Mouse (Mus musculus) hematopoietic multipotent progenitor cell, adult 10-12 weeks (in vitro differentiated cells): ENCODE data around the gene Gm10959. TPM values are rescaled to one million over a fixed set of nuclear protein-coding genes. Genes with fewer than 3 reads are reported as not detected.

Experiments
- polyA plus RNA-seq: library from polyadenylated mRNA; stranded (reverse); fragments of >175 nt; gene quantifications from 2 replicates; pipeline ENCODE4 v1.2.3, GENCODE M21; 2012; ENCODE audit warnings: low replicate concordance

The Gm10959 gene
- not detected in 2 replicates for polyA plus RNA-seq

DNA sequence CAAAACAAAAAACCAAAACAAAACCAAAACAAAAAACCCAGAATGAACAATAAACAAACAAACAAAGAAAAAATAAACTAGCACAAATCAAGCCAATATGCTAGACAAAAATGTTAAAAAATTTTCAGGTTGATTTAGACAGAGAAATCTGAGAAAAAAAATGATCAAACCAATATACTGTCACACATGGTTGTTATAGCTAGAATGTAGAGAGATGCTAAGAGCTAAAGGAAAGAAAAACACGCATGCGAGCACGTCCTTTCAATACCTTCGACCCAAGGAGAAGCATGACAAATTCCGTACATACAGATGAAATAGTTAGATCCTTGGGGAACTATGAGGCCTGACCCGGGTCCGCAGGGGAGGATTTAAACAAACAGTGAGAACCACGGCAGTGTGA is at the start of gene Gm10959:
Gene Gm10959, minus strand, starts transcription at position 101 of the 400 bp plus-strand sequence.

DNA sequence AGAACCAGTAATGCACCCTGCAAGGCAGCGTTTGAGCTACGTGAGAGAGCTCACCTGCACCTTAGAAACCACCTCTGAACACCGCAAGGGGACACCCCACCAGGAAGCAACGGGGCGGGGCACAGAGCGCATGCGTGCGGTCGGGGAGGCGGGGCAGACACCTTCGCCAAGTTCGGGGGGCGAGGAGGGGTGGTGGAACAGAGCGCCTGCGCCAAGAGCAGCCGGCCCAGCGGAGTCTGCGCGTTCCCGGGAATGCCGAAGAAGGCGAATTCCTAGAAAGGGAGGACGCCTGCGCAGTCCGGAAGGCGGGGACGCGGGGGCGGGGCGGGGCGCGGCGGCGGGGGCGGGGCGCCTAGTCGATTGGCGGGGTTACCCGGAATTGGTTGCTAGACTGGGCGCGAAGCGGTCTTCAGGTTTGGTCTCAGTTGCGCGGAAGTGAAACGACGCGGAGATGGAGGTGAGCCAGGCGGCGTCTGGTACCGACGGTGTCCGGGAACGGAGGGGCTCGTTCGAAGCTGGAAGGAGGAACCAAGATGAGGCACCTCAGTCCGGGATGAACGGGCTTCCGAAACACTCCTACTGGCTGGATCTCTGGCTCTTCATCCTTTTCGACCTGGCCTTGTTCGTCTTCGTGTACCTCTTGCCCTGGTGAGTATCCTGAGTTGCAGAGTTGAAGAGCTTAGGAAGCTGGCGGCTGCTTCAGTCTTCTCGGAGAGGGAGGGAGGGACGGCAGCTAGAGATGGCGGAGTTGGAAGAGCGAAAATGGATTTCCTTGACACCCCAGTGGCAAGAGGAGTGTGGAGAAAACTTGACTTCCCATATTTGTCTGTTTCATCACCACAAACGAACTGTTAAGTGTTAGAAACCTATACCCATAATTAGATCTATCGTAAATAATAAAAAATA is 5.1 kb upstream of the Gm10959 start, which contains the start of gene 1810037I17Rik:
Gene 1810037I17Rik, plus strand, starts transcription at position 195 of the 906 bp plus-strand sequence.

GRCm38 (mm10) chr3:122894772-122895171 is 24.4 kb downstream of the Gm10959 start, which contains the start of gene Fabp2:
Gene Fabp2 (plus strand): TSS chr3:122895072.

Other genes starting within 250 kb of the Gm10959 start
- 0.76 and 1.3 TPM in 2 replicates for gene Pde5a, start 190.4 kb downstream of the Gm10959 start, polyA plus RNA-seq
- not detected in 2 replicates for gene Fabp2, start 24.3 kb downstream of the Gm10959 start, polyA plus RNA-seq
- 32.6 and 50.9 TPM in 2 replicates for gene 1810037I17Rik, start 4.8 kb upstream of the Gm10959 start, polyA plus RNA-seq
- 1.1 and 1.2 TPM in 2 replicates for gene Usp53, start 65.2 kb upstream of the Gm10959 start, polyA plus RNA-seq
- gene Myoz2, start 115.7 kb upstream of the Gm10959 start, polyA plus RNA-seq, result not detected in 2 replicates